Mouse (Mus musculus) gastrocnemius, postnatal 14 days (tissue): Measurements from ENCODE around the gene Shisa9. TPM values are rescaled to one million over a fixed set of nuclear protein-coding genes. Genes with fewer than 3 reads are reported as not detected.

ENCODE experiments used
- DNase-seq: peaks from one replicate; pipeline ENCODE4 v3.0.0; 2021; ENCODE audit warnings: mixed read lengths
- intact Hi-C: fragments of 180-260 bp; cut with DNase I; formaldehyde crosslinking; loops from one replicate; pipeline ENCODE4 v1.15.1; 2025; ENCODE audit warnings: low total_unique reads
- total RNA-seq, 2 experiments: library from RNA; stranded (reverse); gene quantifications; 2 replicates each; pipeline ENCODE4 v1.2.3; 2021

The Shisa9 gene
- total RNA-seq, 2 experiments from 2014 or later, result not detected

DNA sequence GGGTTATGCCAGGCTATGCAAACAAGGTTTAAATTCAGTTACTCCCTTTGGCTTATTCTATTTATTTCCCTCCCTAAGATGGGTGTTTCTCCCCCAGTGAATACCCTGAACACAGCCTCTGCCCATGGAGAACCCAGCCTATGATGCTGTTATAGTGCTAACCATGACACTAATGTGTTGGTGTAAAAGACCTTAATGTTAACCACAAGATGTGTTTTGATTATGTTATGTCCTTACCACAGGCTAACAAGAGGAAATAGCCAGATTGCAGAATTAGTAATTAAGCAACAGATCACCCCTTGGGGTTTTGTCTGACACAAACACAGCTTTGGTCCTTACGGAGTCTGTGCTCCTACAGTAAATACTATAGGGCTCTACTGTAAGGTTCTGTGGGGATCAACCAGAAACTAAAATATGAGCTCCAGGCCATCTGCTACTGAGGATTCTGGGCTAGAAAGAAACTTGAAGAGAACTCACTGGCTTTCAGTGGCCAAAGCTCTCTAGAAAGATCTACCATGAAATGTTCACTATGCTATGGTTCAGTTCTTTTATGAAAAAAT, 189.6 kb downstream of the Shisa9 start:
- intact Hi-C loops, result no loop called here
- DNase-seq, result no peak

DNA sequence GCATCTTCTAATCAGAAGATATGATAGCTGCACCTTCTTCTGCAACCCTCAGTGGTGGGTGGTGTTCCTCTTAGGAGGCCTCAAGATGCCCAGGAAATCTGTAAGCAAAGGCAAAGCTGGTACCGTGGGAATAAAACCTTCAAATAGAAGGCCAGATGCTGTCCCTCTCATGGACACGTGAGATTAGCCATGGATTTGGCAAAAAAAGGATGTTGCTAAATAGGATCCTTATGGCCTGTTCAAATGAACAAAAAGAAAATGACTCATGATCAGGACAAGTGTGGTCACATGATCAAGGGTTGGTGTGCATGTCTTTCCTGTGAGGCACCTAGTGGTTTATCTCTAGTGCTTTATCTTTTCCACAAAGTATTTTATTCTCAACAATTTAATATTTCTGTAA, 194.1 kb downstream of the Shisa9 start:
- intact Hi-C loops, result no loop called here
- DNase-seq, result no peak

DNA sequence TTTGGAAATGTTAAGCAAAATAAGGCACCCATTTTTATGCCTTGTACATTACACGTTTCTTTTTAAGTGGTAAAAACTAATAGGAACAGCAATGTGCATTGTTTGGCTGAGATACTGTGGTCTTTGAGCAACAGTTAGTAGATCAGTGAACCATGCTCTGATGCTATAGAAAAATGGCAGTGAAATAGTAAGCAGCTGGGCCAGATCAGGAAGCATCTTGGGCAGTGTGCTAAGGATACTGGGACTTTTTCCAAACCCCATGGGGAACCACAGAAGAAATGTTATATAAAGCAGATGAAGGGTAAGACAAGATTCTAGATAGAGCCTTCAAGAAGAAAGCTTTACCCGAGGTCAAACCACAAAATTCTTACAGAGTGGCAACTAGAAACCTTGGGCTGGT, 205.8 kb downstream of the Shisa9 start:
- intact Hi-C loops, result no loop called here
- no peak for DNase-seq

DNA sequence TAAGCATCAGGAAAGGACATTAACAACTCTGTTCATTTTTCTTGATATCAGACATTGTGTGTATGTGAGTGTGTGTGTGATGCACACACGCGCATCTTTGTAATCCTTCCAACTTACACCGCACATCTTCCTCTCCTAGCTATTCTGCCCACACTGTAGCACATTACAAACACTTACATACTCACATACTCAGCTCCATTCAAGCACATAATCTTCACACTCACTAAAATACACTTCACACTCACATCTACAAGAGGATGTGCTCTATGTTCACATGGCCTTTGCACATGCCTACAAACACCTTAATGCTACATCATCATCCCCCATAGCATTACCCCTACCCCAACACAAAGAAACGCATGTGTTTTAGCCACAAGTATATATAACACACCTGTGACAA, 212.9 kb downstream of the Shisa9 start:
- intact Hi-C loops, result no loop called here

DNA sequence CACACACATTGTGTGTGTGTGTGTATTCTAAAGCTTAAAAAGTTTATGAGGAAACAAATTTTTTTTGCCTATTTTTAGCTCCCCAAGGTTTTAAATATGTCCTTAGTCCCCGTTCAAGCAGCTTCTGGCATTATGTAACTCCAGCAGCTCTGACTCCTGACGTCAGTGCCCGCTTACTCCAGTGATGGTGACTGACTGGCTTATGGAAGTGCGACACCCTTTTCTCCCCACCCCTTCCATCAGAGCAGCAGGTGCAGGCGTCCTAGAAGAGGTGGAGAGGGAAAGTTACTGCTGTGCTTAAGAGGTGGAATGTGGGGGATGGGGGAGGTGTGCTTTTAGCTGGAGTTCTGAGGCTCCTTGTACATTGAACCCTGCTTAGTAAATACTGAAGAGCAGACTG, 213.7 kb downstream of the Shisa9 start:
- no peak for DNase-seq
- intact Hi-C loops, result no loop called here

More for the DNA sequence above, 212.9 kb downstream of the Shisa9 start:
- DNase-seq, result no peak

DNA sequence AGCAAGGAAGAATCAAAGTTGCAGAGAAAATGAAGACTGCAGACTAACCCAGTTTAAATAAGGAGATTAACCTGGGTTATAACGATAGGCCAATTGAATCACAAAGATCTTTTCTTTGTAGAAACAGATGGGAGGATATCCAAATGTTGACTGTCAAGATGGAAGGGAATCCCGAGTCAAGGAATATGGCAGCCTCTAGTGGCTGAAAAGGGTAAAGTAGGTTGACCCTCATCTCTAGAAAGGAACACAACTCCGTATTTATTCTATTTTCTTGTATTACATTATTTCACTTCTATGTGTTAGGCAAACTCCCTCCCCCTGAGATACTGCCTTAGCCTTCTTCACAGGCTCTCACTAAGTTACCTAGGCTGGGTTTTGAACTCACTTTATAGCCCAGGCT, 217.3 kb downstream of the Shisa9 start:
- no peak for DNase-seq
- intact Hi-C loops, result loop anchor here (5.0 to 10.0 kb wide), 2 partner anchors 219 to 506 kb away; partner anchors contain the start of gene Shisa9

DNA sequence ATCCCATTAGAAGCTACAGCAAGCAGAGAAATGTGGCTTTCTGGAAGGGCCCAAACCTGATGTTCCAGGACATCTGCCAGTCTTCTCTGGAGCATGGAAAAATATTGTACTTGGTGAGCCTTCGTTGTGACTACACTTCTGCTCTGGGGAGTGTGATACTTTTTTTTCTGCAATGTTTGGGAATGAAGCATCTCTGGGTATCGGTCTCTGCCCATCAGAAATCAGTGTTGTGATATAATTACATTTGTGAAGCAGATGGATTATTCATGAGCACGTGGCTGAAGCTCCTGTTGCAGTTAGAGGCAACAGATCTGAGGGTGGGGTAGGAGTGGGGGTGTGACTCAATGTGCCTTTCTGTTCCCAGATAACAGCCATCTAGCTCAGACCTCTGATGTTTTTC, 218.2 kb downstream of the Shisa9 start:
- intact Hi-C loops, result loop anchor here (5.0 to 10.0 kb wide), 2 partner anchors 220 to 507 kb away; partner anchors contain the start of gene Shisa9
- DNase-seq, result no peak

DNA sequence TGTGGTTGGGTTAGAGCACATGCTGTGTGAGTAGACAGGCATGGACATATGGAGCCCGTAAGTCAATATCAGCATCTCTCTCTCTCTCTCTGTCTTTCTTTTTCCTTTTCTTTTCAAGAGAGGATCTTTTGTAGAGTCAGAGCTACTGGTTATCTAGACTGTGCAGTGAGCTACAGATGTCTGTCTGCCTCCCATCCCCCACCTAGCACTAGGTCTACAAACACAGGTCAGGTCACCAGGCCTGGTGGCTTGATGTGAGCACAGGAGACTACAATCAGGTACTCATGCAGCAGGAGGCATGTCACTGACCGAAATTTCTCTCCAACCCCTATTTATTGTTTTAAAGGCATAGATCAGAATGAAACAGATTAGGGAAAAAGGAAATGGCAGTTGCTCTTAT, 219.1 kb downstream of the Shisa9 start:
- DNase-seq, result no peak
- intact Hi-C loops, result loop anchor here (5.0 to 10.0 kb wide), 2 partner anchors 221 to 508 kb away; partner anchors contain the start of gene Shisa9

DNA sequence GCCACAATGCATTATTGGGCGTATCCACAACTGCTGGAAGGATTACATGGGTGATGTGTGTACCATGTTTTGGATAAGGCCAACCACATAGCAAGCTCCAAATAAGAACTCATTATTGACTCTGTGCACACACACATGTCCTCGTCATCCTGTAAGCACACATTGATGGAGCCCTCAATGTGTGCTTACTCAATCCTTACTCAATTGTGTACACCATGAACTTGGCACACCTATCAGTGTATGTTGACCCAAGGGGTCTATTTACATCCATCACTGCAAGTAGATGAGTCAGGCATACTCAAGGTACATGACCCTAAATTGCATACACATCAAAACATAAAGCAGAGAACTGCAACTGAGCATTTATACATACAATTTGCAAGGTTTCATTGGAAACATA, 220.5 kb downstream of the Shisa9 start:
- intact Hi-C loops, result loop anchor here (5.0 to 10.0 kb wide), 2 partner anchors 222 to 510 kb away; partner anchors contain the start of gene Shisa9
- no peak for DNase-seq

DNA sequence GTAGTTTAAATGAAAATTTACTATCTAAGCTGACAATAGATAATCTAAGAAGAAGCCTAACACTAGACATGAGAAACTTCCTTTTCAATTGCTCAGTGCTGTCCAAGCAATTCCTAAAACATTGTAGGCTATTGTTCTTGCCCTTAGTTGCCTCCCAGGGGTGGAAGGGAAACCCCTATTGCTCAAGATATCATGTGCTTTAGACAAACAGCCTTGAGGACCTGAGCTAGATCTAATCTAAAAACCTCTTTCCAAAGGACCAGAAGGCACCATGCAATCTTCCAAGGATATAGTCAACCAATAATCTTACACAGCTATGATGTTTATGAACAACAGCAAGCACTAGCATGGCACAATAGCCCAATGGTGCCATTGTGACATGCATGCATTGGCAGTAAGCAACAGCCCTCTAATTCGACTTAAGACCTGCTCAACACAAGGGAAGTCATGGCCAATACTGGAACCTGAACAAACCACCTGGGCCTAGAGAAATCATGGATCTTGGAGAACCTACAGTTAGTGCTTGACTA, 222.6 kb downstream of the Shisa9 start:
- DNase-seq, result no peak
- intact Hi-C loops, result loop anchor here (10.0 kb wide), 1 partner anchor 512 kb away; no protein-coding TSS in a partner anchor

DNA sequence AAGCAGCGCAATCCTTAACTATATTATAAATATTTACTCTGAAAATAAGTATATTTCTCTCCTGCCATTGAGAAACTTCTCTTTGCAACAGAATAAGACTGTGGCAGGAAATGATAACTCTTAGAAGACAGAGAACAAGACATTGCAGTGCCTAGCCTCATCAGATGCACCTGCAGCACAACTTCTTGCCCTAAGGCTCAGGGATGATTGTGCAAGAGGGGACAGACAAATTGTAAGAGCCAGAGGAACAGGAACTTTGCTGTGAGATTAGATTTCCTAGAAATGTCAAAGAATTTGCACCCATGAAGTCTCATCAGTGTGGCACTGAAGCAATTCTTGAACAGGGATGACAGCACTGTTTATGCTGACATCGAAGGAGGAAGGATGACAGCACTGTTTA, 223.0 kb downstream of the Shisa9 start:
- DNase-seq, result no peak
- intact Hi-C loops, result loop anchor here (10.0 kb wide), 1 partner anchor 512 kb away; no protein-coding TSS in a partner anchor

DNA sequence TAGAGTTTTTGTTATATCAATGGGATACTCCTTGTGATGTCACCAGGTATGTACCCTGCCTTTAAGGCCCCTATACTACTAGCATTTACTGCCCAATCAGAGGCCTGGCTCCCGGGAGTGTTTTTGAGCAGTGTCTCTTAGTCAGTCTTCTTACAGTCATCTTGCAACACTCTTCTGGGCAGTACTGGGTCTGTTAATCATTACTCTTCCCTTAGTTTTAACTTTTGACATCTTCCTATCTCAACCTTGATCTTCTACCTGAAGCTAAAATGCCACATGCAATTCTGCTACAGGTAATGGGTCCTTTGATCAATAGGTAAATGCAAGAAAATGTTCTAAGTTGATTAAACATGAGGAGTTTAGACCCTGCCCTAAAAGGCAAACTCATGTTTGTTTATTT, 225.4 kb downstream of the Shisa9 start:
- DNase-seq, result no peak
- intact Hi-C loops, result loop anchor here (10.0 kb wide), 1 partner anchor 515 kb away; no protein-coding TSS in a partner anchor

DNA sequence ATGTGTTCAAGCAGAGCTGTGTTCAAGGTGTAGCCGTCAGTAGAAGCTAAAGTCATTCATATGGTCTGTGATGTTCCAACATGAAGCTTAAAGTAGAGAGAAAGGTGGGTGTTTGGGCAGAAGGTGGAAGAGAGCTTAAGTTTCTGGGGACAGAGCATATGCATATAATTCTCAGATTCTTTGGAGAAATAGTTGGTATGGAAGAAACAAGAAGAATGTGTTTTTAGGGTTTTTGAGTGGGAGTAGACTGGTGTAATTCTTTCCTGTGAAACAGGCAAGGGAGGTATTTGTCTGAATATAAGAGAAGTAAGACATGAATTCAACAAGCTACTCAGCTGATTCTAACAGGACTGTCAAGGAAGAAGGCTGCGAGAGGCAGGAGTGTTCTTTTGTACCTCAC, 225.9 kb downstream of the Shisa9 start:
- intact Hi-C loops, result loop anchor here (10.0 kb wide), 1 partner anchor 515 kb away; no protein-coding TSS in a partner anchor
- no peak for DNase-seq

DNA sequence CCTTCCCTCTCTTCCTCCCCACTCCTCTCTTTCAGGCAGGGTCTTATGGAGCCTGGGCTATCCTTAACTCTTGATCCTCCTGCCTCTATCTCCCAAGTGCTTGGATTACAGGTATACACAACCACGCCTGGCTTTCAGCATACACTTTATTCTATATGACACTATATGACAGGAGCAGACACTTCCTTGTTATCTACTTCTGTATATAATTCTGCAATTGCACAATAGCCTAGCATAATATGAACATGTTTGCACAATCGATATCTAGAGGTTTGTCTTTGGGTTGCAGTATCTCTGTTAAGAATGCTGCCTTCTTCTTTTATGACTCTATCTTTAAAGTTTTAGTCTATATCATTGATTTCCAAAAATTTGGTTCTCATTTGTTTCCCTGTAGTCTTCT, 230.1 kb downstream of the Shisa9 start:
- intact Hi-C loops, result no loop called here
- no peak for DNase-seq

DNA sequence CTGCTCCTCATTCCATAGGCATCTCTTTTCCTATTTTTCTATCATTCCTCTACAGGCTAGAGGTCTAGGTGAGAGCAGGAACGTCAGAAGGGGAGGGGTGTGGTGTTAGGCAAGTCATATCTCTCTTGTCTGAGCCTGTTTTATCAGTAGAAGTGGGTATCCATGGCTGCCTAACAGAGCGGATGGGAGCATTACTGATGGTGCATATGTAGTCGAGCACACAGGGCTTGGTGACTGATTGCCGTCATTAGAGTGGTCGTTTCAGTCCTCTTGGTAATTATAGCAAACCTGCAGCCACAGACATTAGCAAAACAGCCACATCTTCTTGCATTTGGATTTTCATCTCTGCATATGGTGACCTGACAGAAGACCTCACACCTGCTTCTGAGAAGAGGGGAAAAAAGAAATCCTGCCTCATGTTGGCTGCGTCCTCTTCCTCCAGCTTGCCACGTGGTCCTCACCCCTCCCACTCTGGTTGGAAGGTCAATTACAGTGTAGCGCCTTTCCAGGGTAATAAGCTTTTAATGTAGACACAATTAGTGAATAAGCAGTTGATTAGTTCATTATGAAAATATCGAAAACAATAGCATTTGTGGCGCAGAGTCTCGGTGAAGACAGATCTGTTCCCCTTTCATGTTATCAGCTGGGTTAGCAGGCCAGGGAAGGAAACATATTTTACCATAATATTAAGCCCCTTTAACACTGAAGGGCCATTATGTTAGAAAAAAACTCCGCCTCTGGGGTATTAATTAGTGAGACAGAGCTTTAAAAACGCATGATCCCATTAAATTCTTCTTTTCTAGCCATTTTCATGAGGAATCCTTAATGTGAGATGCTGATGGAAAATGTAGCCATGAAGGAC, 233.6 kb downstream of the Shisa9 start:
- intact Hi-C loops, result no loop called here
- no peak for DNase-seq

DNA sequence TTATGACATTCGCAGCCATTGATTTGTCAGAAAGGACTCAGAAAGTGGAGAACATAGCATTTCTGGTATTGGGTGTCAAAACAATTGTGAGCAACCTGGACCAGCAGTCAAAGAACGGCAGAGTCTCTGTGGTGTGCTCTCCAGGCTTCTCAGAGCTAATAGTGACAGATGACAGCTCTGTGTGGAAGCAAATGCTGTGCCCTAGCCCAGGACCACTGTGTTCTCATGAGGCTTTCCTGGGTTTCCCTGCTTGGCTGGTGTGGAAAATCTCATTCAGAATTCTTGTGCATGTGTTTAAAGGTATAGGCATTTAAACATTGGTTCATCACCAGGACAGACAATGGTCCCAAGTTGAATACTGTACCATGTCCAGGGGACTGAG, 234.2 kb downstream of the Shisa9 start:
- no peak for DNase-seq
- intact Hi-C loops, result no loop called here

DNA sequence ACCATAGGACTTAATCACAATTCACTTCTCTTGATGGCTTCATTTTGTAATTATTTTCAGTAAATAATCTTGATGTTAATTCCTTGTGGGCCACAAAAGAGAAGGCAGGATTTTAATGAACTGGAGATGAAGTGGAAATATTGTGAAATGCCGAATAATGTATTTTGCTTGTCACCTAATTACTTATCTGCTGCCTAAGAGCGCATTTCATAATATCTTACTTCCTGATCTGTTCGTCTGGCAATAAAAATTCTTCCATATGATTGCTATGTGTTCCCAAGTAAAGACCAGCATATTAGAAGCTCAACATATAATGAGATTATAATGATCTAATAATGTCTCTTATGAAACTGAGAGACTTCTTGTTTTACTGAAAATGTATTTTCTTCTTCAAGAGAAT, 235.9 kb downstream of the Shisa9 start:
- intact Hi-C loops, result no loop called here
- no peak for DNase-seq

DNA sequence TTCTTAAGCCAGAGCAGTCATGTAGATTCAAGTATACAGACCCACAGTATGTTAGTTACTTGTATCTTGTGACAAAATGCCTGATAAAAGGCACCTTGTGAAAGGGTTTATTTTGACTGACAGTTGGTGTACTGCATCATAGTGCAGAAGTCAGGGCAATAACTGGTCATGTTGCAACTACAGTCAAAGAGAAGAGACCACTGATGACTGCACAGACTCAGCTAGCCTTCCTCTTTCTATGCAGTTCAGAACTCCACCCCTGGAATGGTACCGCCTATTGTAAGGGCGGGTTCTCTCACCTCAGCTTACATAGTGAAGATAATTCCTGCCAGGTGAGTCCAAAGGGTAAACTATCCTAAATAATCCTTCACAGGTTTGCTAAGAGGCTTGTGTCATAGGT, 239.6 kb downstream of the Shisa9 start:
- intact Hi-C loops, result no loop called here
- no peak for DNase-seq

DNA sequence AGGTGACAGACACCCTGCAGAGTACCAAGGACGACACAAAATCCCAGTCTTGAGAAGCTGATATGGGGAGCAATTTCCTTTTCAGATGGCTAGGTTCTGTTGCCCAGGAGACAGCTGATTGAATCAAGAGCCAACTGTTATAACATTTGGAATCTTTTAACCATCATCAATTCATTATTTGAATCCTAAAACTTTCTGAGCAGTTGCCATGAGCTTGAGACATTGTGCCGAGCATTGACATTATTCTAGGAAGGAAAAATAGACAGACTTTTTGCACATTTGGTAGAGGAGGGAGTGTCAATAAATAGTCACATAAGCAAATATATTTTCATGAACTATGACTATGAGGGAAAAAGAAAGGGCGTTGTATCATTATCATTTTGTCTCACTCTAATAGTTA, 243.0 kb downstream of the Shisa9 start:
- intact Hi-C loops, result no loop called here
- no peak for DNase-seq

DNA sequence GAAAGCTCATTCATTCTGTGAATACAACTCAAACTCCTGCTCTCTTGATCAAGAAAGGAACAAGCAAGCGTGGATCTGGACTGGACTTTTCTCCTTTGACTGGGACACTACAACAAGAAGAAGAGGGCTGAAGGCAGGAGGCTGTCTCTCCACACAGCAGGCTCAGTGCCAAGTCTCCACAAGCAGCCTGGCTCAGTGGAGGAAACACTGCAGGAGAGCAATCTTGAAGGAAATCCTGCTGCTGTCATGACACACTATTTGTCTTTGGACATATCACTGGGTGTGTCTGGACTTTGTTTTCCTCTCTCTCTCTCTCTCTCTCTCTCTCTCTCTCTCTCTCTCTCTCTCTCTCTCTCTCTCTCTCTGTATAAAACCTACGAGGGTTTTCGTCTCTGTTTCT, 249.4 kb downstream of the Shisa9 start:
- intact Hi-C loops, result no loop called here
- DNase-seq, result no peak

DNA sequence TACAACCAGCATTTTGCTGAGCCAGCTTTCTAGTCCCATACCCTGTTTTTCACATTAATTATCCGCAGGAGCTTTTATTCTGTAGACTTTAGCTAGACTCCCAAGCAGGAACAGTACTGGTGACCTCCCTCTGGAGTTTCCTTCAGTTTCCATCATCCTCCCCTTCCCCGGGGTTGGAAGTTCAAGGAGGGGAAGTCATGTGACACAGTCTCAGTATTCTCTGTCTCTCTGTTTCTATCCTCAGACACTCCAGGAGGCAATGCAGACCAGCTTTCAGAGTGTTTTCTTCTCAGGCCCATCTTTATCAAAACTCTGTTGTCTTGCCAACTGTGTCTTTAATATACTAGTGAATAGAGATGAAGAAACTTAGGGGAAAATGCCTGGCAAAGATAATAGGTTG, 250.4 kb downstream of the Shisa9 start:
- intact Hi-C loops, result no loop called here
- DNase-seq, result no peak
